Mouse (Mus musculus) ES-Bruce4 (cell line): Measurements from ENCODE around the gene Cd300ld2.

Experiments
- CTCF ChIP-seq: IDR thresholded peaks from one replicate; pipeline ENCODE4 v1.8.1; 2011; ENCODE audit warnings: low read depth, low read length
- EP300 ChIP-seq: IDR thresholded peaks from 2 replicates; pipeline ENCODE4 v1.6.1; 2011; ENCODE audit warnings: low read depth, low read length; ENCODE audit not compliant: insufficient read depth
- POLR2A ChIP-seq: IDR thresholded peaks from one replicate; pipeline ENCODE4 v1.8.1; 2011; ENCODE audit warnings: low read length; ENCODE audit not compliant: insufficient read depth

- no peak for TF ChIP-seq CTCF
- no peak for TF ChIP-seq POLR2A
- TF ChIP-seq EP300 = no peak
These were observed 26.2 kb downstream of the Cd300ld2 start, which contains the start of gene Cd300ld for GRCm38 (mm10) chr11:114989793-114990192.
